Mouse (Mus musculus): Measurements from ENCODE around the gene 1700034J05Rik. TPM values are rescaled to one million over a fixed set of nuclear protein-coding genes. Genes with fewer than 3 reads are reported as not detected.

The 1700034J05Rik gene
- not detected for total RNA-seq (2021)
- long read RNA-seq, experiment 1, result 0 reads
- long read RNA-seq, experiment 2, result 0 reads

DNA sequence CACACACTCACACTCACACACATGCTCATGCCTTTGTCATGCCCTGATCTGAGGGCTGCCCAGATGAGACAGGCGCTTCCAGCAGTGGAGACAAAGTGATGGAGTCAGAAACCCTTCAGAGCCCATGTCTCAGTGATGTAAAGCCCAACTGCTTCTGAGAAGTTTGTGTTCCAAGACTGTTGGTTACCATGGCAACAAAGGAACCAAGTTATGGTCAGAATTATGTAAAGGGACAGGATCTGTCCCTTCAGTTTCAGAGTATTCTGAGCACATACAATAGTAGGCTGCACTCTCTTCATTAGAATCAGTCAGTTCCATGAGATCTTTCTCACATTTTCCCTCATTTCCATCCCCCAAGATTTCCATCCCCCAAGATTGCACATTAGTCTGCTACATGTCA lies at the start of gene 1700034J05Rik:
TSS of gene 1700034J05Rik (minus strand) at position 165 of the 400 bp plus-strand sequence.
- no peak within 1 kb of the TSS for H3K27ac ChIP-seq
- no peak within 1 kb of the TSS for H3K4me3 ChIP-seq
- TF ChIP-seq CTCF (conservative IDR thresholded peaks at IDR 0.05), result no peak
- DNase-seq (ENCODE audit: low spot score in 2 of 2), result no peak

DNA sequence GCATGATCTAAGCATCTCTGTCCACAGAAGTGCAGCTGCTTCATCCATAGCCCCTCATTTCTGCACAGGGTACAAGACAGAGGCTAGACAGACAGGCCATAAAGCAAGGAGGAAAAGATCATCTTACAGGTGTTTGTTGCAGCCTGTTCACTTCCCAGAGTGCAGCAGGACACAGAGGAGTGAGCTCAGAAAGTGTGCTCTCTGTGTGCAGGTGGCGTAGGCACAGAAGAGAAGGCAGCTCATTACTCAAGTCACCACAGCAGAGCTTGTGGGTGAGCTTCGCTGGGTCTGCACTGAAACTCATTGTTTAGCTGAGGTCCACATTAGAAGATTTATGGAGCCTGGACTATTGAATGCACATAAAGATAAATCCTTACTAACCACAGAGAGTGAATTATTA lies 45.5 kb upstream of the 1700034J05Rik start:
- no peak for TF ChIP-seq CTCF (conservative IDR thresholded peaks at IDR 0.05)
- Histone ChIP-seq H3K27ac (no peak overlapping the region), H3K4me3 (no peak overlapping the region)
- DNase-seq (ENCODE audit: low spot score in 2 of 2), result no peak

DNA sequence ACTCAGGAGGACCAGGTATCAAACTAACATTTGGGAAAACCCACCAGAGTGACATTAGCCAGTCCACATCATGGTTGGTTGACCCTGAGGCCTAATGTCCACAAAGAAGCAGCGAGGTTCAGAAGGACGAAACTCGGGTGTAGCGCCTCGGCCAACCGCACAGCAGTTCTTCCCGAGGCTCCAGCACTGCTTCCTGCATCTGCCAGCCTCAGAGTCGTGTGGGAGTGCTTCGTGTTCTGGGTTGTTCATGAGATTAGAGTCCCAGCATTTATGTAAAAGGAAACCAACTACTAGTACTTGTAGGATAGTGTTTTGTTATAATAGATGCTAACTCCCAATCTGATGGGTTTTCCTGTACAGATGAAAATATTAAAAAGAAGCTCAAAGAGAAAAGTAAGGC lies 45.1 kb upstream of the 1700034J05Rik start:
- H3K27ac ChIP-seq, result no peak overlapping the region
- TF ChIP-seq CTCF (conservative IDR thresholded peaks at IDR 0.05), result no peak
- DNase-seq (ENCODE audit: low spot score in 2 of 2), result peak in 1 of 2 experiments; percentile 53
- H3K4me3 ChIP-seq, result no peak overlapping the region

DNA sequence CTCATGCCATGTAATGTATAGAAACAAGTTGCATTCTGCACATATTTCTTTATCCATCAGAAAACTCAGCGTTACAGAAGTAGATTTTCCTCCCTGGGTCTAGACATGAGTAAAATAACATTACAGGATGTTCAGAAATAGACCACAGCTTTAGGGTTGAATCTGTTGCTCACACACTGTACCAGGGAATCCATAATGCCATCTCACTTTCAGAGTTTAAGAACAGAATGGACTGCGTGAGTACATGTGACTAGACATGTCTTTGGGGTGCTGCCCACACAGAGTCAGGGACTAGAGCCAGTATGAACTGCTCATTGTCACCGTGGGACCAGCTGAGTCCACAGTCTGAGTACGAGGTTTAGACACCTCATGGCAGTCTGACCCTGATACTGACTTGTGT lies 44.5 kb upstream of the 1700034J05Rik start:
- H3K27ac ChIP-seq, result no peak overlapping the region
- H3K4me3 ChIP-seq, result no peak overlapping the region
- TF ChIP-seq CTCF (conservative IDR thresholded peaks at IDR 0.05), result no peak
- DNase-seq (ENCODE audit: low spot score in 2 of 2), result no peak

DNA sequence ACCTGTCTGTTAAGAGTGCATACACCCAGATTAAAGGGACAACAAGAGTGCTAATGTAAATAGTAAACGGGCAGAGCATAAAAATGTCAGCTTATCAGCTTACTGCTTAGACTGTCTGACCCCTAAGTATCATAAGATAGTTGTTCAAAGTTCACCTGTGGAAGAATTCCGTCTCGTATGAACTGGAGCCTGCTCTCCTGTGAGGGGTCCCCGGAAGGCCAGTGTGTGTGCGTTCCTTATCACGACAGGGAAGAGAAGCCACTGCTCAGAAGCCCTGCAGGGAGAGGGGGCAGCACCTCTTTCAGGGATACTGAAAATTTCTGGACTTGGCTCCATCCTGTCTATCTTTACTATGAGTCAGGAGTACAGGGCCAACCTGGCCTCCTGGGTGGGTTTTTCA lies 42.8 kb upstream of the 1700034J05Rik start:
- DNase-seq (ENCODE audit: low spot score in 2 of 2), result no peak
- no peak overlapping the region for H3K27ac ChIP-seq
- no peak overlapping the region for H3K4me3 ChIP-seq
- no peak for TF ChIP-seq CTCF (conservative IDR thresholded peaks at IDR 0.05)

DNA sequence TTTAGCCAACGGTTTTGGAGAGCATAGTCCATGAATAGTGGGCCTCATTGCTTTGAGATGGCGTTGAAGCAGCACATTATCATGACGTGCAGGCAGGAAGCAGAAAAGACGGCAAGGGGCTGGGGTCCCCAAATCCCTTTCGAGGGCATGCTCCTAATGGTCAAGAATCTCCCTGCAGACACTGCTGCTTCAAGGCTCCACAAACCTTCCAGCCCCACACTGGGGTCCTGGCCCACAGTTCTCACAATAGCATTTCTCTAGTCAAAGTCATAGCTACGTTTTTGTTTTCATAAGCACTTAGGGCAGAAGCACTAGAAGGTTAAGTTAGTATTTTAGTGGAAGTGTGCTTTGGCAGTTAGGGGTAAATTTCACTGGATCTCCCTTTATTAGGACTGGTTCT lies 41.7 kb upstream of the 1700034J05Rik start:
- no peak overlapping the region for H3K27ac ChIP-seq
- no peak overlapping the region for H3K4me3 ChIP-seq
- TF ChIP-seq CTCF (conservative IDR thresholded peaks at IDR 0.05), result no peak
- no peak for DNase-seq (ENCODE audit: low spot score in 2 of 2)

DNA sequence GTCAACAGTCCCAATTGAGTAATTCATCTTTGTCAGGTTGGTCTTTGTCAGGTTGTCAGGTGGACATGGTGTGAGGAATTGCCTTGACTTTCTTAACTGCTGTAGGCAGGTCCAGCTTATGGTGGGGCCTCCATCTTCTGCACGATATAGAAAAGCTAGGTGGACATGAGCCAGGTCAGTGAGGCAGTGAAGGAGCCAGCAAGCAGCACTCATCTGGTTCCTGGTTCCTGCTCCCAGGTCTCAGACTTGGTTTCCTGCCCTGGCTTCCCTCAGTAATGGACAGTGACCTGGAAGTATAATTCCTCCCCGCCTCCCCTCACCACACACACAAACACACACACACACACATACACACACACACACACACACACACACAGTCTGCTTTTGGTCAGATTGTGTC lies 41.2 kb upstream of the 1700034J05Rik start:
- DNase-seq (ENCODE audit: low spot score in 2 of 2), result no peak
- no peak for TF ChIP-seq CTCF (conservative IDR thresholded peaks at IDR 0.05)
- no peak overlapping the region for H3K4me3 ChIP-seq
- no peak overlapping the region for H3K27ac ChIP-seq

DNA sequence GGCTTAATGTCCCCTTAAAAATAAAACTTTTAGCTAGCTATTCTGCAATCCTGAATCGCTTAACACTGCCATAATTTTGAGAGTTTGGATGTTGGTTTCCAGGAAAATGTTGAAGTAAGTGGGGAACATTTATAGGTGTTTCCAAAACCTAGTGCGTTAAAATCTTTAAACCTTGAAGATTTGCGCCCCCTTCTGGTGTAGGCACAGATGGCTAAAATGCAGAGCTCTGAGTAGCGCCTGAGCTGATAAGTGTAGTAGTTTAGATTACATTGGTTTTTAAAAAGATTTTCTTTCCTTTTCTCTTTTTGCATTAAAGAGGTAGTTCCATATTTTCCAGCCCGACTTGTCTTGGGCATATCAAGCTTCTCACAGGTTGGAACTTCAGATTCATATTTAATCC lies 40.0 kb upstream of the 1700034J05Rik start:
- no peak overlapping the region for H3K27ac ChIP-seq
- peak; percentile 94 for TF ChIP-seq CTCF (conservative IDR thresholded peaks at IDR 0.05)
- H3K4me3 ChIP-seq, result no peak overlapping the region
- DNase-seq (ENCODE audit: low spot score in 2 of 2), result peak; percentile 58 to 77

DNA sequence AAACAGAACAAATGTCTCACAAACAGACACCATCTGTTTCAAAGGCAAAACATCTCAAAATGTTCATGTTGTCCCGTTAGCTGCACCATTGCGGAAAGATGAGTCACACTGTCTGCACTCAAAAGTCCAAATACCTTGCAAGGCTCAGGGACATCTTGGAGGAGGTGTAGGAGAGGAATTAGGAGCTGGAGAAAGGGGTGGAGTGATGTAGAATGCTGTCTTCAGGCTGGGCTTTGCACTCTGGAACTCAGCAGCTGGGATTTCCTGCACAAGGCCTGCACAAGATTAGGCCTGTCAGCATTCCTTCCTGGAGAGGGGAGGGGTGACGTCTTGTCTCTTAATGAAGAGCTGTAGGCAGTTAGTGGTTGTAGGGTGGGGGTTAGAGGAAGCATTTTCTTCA lies 30.3 kb upstream of the 1700034J05Rik start:
- TF ChIP-seq CTCF (conservative IDR thresholded peaks at IDR 0.05), result no peak
- H3K27ac ChIP-seq, result peak overlapping the region; percentile 71
- H3K4me3 ChIP-seq, result no peak overlapping the region
- peak in 1 of 2 experiments; percentile 61 for DNase-seq (ENCODE audit: low spot score in 2 of 2)

DNA sequence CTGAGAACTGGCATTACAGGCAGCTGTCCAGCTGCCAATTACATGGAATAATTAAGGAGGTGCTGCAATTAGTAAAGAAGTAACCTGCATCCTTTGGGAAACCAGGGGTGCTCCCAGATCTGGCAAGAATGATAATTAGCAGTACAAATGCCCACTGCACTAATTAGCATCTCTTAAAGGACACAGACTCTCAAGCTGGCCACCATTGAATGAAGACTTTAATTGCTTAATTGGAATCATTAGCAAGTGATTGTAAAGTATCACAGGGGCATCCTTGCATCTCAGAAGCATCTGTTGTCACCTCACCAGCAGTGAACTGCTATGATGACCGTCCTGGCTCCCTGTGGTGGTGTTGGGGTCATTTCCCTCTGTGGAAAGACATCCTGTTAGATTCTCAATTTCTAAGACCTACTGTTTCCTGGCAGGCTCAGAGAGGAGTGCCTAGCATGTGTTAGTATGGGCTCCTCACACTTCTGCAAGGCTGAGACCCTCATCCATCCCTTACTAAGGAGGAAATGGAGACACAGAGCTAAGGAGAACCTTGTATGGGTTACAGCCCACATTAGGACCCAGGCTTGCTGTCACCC lies 27.1 kb upstream of the 1700034J05Rik start:
- no peak overlapping the region for H3K4me3 ChIP-seq
- no peak for TF ChIP-seq CTCF (conservative IDR thresholded peaks at IDR 0.05)
- H3K27ac ChIP-seq, result no peak overlapping the region
- DNase-seq (ENCODE audit: low spot score in 2 of 2), result no peak

DNA sequence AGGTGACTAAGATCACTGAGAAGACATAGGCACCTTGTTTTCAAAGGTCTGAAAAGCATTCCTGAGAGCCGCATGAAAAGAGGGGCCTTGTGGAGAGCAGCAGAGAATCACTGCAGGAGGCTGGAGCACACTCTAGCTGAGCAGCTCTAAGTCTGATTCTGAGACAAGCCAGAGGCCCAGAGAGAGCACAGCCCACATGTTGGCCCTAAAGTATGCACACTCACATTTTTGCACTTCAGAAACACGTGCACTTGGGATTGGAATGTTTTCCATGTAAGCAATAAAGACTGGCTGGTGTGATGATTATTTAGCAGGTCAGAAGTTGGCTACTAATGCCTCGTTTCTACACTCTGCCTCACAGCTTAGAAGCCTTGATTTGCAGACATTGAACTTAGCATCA lies 25.7 kb upstream of the 1700034J05Rik start:
- TF ChIP-seq CTCF (conservative IDR thresholded peaks at IDR 0.05), result no peak

DNA sequence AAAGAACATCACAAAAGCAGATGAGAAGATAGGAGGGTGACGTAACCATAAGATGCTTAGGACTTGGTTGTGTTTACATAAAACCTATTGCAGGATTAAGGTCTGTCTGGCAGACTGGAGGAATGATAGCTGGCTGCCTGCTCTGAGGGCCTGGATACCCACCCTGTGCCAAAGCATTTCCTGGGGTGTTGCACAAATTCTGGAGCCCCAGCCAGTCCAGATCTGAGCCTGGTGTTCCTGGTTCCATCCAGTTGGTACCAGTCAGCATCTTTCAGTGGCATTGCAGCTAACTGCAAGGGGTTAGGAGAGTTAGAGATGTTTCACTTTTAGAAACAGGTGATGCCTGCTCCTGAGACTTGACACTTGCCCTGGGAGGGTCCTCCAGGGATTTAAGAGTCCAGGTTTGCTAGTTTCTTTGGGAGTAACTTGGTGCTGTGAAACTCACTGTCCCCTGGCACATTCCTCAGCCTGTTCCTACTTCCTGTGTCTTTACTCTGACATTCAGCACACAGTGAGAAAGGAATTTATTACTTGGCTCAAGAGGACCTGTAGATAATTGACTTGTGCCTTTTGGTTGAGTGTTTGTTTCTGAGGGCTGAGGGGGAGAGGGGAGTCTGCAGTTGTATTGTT lies 25.0 kb upstream of the 1700034J05Rik start:
- DNase-seq (ENCODE audit: low spot score in 2 of 2), result no peak
- Histone ChIP-seq H3K27ac (no peak overlapping the region), H3K4me3 (no peak overlapping the region)
- no peak for TF ChIP-seq CTCF (conservative IDR thresholded peaks at IDR 0.05)

More for the DNA sequence above, 25.7 kb upstream of the 1700034J05Rik start:
- H3K4me3 ChIP-seq, result no peak overlapping the region
- H3K27ac ChIP-seq, result no peak overlapping the region
- no peak for DNase-seq (ENCODE audit: low spot score in 2 of 2)

DNA sequence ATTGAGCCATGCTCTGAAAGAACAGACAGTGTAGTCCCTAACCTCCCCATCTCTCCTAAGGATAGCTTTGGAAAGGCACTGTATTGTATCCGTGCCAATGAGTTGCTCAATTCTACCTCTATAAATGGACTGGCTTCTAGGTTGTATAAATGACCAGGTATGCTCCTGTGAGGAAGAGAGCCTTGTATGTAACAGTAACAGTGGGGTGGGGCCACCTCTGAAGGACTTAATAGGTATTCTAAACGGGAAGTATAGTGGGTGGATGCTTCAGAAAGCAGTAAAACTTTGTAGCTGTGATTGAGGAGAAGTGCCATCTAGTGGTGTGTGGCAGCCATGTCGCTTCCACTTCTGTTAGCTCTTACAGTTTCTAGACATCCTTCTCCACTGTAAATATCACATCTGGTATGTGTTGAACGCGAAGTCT lies 24.5 kb upstream of the 1700034J05Rik start:
- Histone ChIP-seq H3K27ac (no peak overlapping the region), H3K4me3 (no peak overlapping the region)
- TF ChIP-seq CTCF (conservative IDR thresholded peaks at IDR 0.05), result peak; percentile 78
- no peak for DNase-seq (ENCODE audit: low spot score in 2 of 2)

DNA sequence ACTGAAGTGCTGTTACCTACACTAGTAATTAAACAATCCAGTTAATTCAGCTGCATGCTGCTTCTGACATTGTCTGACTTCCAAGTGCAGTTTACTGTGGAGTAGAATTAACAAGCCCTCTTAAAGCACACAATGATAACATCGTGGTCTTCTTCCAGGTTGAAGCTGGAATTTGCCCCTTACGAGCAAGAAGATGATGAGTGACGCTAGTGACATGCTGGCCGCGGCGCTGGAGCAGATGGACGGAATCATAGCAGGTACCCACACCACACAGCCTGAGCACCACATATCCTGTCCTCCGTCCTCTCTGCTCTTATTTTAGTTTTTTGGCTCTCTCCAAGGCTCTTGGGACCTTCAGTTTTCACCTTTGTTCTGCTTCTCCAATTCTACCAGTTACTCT lies 22.2 kb upstream of the 1700034J05Rik start:
- no peak for TF ChIP-seq CTCF (conservative IDR thresholded peaks at IDR 0.05)
- H3K27ac ChIP-seq, result no peak overlapping the region

More for the DNA sequence above, 22.2 kb upstream of the 1700034J05Rik start:
- DNase-seq (ENCODE audit: low spot score in 2 of 2), result no peak
- H3K4me3 ChIP-seq, result no peak overlapping the region

Measured in layer of hippocampus, adult 2 months (tissue).